Mouse (Mus musculus): Measurements from ENCODE around the gene Rad52. TPM values are rescaled to one million over a fixed set of nuclear protein-coding genes. Genes with fewer than 3 reads are reported as not detected.

The Rad52 gene
- polyA plus RNA-seq, 1 experiment, result 12.0 TPM

DNA sequence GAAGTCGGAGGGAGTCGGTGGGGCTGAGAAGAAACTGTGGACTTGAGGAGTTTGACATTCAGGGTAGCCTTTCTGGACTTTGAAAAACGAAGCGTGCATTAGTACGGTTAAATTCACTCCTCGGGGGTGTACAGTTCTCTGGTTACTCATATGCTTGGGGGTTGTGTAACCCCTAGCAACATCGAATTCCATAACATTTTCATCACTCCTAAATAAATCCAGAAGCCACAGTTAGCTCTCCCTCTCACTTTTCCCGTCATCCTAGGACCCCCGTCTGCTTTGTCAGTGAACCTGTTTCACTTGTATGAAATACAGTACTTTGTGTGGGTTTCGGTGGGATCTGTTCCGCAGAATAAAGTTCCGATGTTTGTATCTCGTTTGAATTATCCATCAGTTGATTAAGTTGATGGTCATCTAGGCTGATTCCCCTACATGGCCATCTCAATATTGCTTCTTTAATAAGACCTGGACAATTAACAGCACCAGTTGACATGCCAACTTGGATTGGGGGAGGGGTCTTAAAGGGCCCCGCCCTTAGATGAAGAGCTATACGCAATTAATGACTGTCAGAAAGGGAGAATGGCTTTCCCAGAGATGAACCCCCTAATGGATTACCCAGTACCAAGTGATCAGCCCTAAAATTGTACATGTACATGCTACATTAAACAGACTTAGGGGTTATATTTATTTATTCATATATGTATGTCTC is 737 bp downstream of the Rad52 start:
- Histone ChIP-seq H3K36me3 (ENCODE audit: control insufficient read depth, insufficient read depth) (no peaks in the 10 kb centered on the region), H3K4me3 (peak overlapping the region; percentile 63), H3K79me2 (ENCODE audit: control insufficient read depth, insufficient read depth) (peaks cover 41% of the 10 kb centered on the region), H3K27me3 (ENCODE audit: control insufficient read depth, insufficient read depth, insufficient read length) (no peaks in the 10 kb centered on the region), H3ac (ENCODE audit: control insufficient read depth, insufficient read length) (peak overlapping the region; percentile 43), H3K4me2 (ENCODE audit: low read depth) (peak overlapping the region; percentile 96)
- peak; percentile 26; the same call in 1 of the 2 replicates for TF ChIP-seq CEBPB (IDR thresholded peaks at IDR 0.05; ENCODE audit: insufficient read depth, poor library complexity, severe bottlenecking)
- TF ChIP-seq MAX (IDR thresholded peaks at IDR 0.05; ENCODE audit: low read depth), result no peak
- no peak for TF ChIP-seq TCF3 (IDR thresholded peaks at IDR 0.05; ENCODE audit: insufficient read length, low read depth)
- TF ChIP-seq REST (IDR thresholded peaks at IDR 0.05; ENCODE audit: insufficient read depth, insufficient read length), result no peak

DNA sequence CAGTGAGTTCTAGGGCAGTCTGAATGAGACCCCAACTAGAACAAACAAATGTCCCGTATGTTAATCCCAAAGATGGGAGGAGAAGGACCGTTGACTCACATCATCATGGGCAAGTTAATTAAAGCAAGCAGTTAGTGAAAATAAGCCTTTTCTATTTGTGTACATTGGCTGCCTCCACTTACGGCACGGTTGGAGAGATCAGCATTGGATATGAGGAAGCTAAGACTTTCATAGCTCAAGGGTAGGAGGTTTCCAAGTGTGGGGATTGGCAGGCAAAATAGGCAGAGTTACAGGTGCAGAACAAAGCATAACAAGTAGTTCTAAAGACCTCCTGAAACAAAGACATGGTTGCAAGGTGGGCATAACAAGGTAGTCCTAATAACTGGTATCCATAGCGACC is 3.0 kb downstream of the Rad52 start:
- peaks cover 60% of the 10 kb centered on the region for H3K79me2 ChIP-seq (ENCODE audit: control insufficient read depth, insufficient read depth)
- H3K4me2 ChIP-seq (ENCODE audit: low read depth), result no peak overlapping the region
- TF ChIP-seq POLR2AphosphoS2 (IDR thresholded peaks at IDR 0.05; ENCODE audit: insufficient read length, low read depth) (no peak), REST (IDR thresholded peaks at IDR 0.05; ENCODE audit: insufficient read depth, insufficient read length) (no peak), USF1 (IDR thresholded peaks at IDR 0.05; ENCODE audit: low read depth) (no peak), SRF (IDR thresholded peaks at IDR 0.05; ENCODE audit: control insufficient read depth, insufficient read length, low read depth) (no peak), POLR2A (IDR thresholded peaks at IDR 0.05; ENCODE audit: insufficient read length, low read depth) (no peak), MYOG (IDR thresholded peaks at IDR 0.05; ENCODE audit: control insufficient read depth in 1 of 3, insufficient read depth in 1 of 3, insufficient read length in 2 of 3, low read depth in 2 of 3) (no peak), CEBPB (IDR thresholded peaks at IDR 0.05; ENCODE audit: insufficient read depth, poor library complexity, severe bottlenecking) (no peak)
- H3K36me3 ChIP-seq (ENCODE audit: control insufficient read depth, insufficient read depth), result no peaks in the 10 kb centered on the region
- no peak overlapping the region for H3ac ChIP-seq (ENCODE audit: control insufficient read depth, insufficient read length)
- no peak overlapping the region for H3K4me3 ChIP-seq
- no peaks in the 10 kb centered on the region for H3K27me3 ChIP-seq (ENCODE audit: control insufficient read depth, insufficient read depth, insufficient read length)

DNA sequence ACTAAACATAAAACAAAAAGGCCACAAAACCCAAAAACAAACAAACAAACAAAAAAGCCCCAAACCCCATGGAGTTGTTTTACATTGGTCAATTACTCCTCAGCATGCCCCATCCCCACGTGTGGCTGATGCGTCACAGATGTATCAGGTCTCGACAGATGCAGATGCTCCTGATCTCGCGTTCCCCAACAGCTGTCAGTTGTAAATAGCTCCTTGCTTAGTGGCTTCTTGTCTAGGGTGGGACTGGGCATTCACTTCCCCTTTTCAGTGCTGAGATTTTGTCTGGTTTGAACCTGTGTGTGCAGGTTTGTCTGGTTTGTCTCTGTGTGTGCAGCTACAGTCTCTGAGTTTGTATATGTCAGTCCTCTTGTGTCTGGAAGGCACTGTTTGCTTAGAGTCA is 9.5 kb downstream of the Rad52 start:
- peaks cover 37% of the 10 kb centered on the region for H3K79me2 ChIP-seq (ENCODE audit: control insufficient read depth, insufficient read depth)
- no peak overlapping the region for H3ac ChIP-seq (ENCODE audit: control insufficient read depth, insufficient read length)
- H3K27me3 ChIP-seq (ENCODE audit: control insufficient read depth, insufficient read depth, insufficient read length), result no peaks in the 10 kb centered on the region
- H3K4me3 ChIP-seq, result no peak overlapping the region
- peaks cover 29% of the 10 kb centered on the region for H3K36me3 ChIP-seq (ENCODE audit: control insufficient read depth, insufficient read depth)
- TF ChIP-seq USF1 (IDR thresholded peaks at IDR 0.05; ENCODE audit: low read depth) (no peak), MYOG (IDR thresholded peaks at IDR 0.05; ENCODE audit: control insufficient read depth in 1 of 3, insufficient read depth in 1 of 3, insufficient read length in 2 of 3, low read depth in 2 of 3) (peak in 2 of 3 experiments; percentile 10 to 62), MYOD1 (IDR thresholded peaks at IDR 0.05; ENCODE audit: control insufficient read depth in 1 of 3, insufficient read length in 2 of 3, low read depth in 2 of 3) (peak in 2 of 3 experiments; percentile 36 to 76)
- H3K4me2 ChIP-seq (ENCODE audit: low read depth), result no peak overlapping the region

DNA sequence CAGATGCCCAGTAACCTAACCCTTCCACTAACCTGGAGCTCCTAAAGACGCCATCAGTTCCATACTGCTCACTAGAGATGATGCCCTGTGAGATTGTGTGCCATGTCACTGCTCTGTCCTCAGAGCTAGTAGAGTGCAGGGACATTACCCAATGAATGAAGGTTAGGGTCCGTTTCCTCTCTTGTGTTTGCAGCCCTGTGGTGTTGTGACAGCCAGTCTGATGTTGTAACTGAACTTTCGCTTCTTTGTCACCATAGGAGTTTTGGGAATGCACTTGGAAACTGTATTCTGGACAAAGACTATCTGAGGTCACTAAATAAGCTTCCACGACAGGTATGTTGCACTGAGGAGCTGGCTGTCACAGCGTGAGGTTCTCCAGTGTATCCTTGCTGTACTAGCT is 13.2 kb downstream of the Rad52 start:
- no peak overlapping the region for H3ac ChIP-seq (ENCODE audit: control insufficient read depth, insufficient read length)
- no peak for TF ChIP-seq CEBPB (IDR thresholded peaks at IDR 0.05; ENCODE audit: insufficient read depth, poor library complexity, severe bottlenecking)
- no peak for TF ChIP-seq POLR2A (IDR thresholded peaks at IDR 0.05; ENCODE audit: insufficient read length, low read depth)
- no peak for TF ChIP-seq USF1 (IDR thresholded peaks at IDR 0.05; ENCODE audit: low read depth)
- no peak for TF ChIP-seq TCF3 (IDR thresholded peaks at IDR 0.05; ENCODE audit: insufficient read length, low read depth)
- TF ChIP-seq SRF (IDR thresholded peaks at IDR 0.05; ENCODE audit: control insufficient read depth, insufficient read length, low read depth), result no peak
- no peak for TF ChIP-seq POLR2AphosphoS2 (IDR thresholded peaks at IDR 0.05; ENCODE audit: insufficient read length, low read depth)
- no peak for TF ChIP-seq TCF12 (IDR thresholded peaks at IDR 0.05; ENCODE audit: insufficient read depth, poor library complexity, severe bottlenecking)
- no peak for TF ChIP-seq E2F4 (IDR thresholded peaks at IDR 0.05; ENCODE audit: insufficient read depth)
- TF ChIP-seq MYOD1 (IDR thresholded peaks at IDR 0.05; ENCODE audit: control insufficient read depth in 1 of 3, insufficient read length in 2 of 3, low read depth in 2 of 3), result no peak
- H3K36me3 ChIP-seq (ENCODE audit: control insufficient read depth, insufficient read depth), result peaks cover 38% of the 10 kb centered on the region
- H3K27me3 ChIP-seq (ENCODE audit: control insufficient read depth, insufficient read depth, insufficient read length), result no peaks in the 10 kb centered on the region
- H3K4me3 ChIP-seq, result no peak overlapping the region
- H3K4me2 ChIP-seq (ENCODE audit: low read depth), result no peak overlapping the region
- H3K79me2 ChIP-seq (ENCODE audit: control insufficient read depth, insufficient read depth), result peaks cover 7% of the 10 kb centered on the region

DNA sequence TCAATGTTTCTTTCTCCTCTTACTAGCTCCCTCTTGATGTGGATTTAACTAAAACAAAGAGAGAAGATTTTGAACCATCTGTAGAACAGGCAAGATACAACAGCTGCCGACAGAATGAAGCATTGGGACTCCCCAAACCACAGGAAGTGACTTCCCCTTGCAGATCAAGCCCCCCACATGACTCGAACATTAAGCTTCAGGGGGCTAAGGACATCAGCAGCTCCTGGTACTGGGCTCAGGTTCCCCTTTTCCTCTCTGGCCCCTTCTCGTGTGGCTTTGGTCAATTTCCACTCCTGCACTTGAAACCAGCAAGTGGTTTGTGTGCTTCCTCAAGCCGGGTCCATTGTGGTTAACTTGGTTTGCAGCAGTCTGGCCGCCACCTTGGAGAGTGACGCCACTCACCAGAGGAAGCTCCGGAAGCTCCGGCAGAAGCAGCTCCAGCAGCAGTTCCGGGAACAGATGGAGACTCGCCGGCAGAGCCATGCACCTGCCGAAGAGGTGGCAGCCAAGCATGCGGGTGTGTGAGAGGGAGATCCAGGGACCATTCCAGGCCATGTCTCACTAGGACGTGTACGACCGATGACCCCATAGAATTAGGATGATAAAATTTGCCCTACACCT is 16.2 kb downstream of the Rad52 start:
- H3ac ChIP-seq (ENCODE audit: control insufficient read depth, insufficient read length), result no peak overlapping the region
- TF ChIP-seq MYOD1 (IDR thresholded peaks at IDR 0.05; ENCODE audit: control insufficient read depth in 1 of 3, insufficient read length in 2 of 3, low read depth in 2 of 3), result peak in 1 of 3 experiments; percentile 6
- TF ChIP-seq CEBPB (IDR thresholded peaks at IDR 0.05; ENCODE audit: insufficient read depth, poor library complexity, severe bottlenecking), result no peak
- peak; percentile 31 for TF ChIP-seq POLR2AphosphoS2 (IDR thresholded peaks at IDR 0.05; ENCODE audit: insufficient read length, low read depth)
- TF ChIP-seq REST (IDR thresholded peaks at IDR 0.05; ENCODE audit: insufficient read depth, insufficient read length), result no peak
- no peak overlapping the region for H3K4me3 ChIP-seq
- H3K4me2 ChIP-seq (ENCODE audit: low read depth), result no peak overlapping the region
- no peaks in the 10 kb centered on the region for H3K79me2 ChIP-seq (ENCODE audit: control insufficient read depth, insufficient read depth)
- no peaks in the 10 kb centered on the region for H3K27me3 ChIP-seq (ENCODE audit: control insufficient read depth, insufficient read depth, insufficient read length)
- H3K36me3 ChIP-seq (ENCODE audit: control insufficient read depth, insufficient read depth), result peaks cover 57% of the 10 kb centered on the region

Measured in myocyte (in vitro differentiated cells).